Mouse (Mus musculus): ENCODE data around the gene Mtch1.
"Not testable (repeated sequence)": the region's sequence is repeated elsewhere in the genome, so short reads cannot be mapped to it uniquely, and the experiment has no call there.

Mtch1 gene

DNA sequence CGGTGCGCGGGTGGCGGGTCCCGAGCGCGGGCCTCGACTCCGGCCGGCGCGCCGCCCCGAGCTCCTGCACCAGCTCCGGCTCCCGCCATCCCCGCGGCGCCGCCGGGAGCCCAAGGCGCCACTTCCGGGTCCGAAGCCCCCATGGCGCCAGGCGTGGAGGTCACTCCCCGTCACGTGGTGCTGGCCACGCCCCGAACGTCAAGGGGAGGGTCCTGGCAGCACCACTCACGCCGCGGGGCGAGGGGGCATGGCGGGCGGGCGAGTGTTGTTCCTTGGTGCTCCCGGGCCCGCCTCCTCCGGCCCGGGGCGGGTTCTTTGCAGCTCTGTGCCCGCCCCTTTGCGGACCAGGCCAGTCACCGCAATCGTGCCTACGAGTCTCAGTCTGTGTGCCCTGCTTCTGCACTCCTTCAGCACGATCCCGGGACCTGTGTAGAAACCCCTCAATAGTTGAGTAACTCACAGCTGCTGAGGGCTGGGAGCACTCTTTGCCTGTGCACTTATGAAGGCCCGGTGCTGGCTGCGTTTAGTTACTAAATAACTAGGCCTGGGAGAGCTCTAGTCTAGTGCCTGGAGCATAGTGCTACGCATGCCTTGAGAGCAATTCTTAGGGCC is at the start of gene Mtch1:
Mtch1 (minus strand) TSS at position 290 of the 612 bp plus-strand sequence.
- DNase-seq (ENCODE audit: low read depth, low spot score) = peak; percentile 89

GRCm38 (mm10) chr17:29396821-29397242 is 49.1 kb upstream of the Mtch1 start:
- no peak for DNase-seq (ENCODE audit: low read depth, low spot score)

DNA sequence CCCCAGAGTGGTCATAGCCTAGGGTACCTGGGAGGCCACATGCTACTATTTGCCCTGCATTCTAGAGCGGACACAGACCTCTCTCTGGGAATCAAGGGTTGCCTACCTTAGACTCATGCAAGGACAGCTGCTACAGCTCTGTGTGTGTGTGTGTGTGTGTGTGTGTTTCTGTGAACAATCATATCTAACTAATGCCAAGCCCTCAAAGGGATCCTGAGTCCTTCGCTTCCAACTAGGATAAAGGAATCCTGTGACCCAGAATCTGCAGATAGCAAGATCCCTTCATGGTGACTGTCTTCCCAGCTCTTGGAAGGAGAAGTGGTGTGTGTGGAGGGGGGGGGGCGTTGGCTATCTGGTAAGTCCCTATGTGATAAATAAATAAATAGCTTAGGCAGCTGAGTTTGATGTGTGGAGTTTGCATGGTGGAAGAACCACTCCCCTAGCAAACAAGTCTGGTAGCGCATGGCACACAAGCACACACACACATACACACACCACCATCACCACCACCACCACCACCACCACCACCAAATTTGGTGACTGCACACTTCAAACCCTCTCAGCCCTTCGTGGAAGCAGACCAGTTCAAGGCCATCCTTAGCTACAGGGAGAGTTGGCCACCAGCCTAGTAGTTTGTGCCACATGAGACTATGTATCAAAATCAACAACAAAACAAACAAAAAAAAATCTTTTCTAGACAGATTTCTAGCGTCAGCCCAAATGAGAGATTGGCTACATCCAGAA is 48.5 kb upstream of the Mtch1 start:
- no peak for DNase-seq (ENCODE audit: low read depth, low spot score)

DNA sequence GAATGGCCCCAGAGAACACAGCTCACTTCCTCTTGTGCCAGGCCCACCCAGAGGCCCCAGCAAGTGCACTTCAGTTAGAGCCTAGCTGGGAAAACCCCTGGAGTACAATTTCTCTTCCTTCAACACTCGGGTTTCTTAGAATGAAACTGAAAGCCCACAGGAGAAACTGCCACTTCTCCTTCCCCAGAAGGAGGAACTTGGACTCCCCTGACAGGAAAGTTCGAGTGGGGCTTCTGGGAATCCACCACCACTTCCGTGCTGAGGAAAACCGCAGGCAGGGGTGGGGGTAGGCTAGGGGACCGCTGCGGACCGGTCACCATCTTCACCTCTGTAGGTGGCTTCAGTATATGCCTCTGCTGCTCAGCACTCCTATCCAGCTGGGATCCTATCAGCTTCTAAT is 47.6 kb upstream of the Mtch1 start:
- DNase-seq (ENCODE audit: low read depth, low spot score) = peak; percentile 29

- not testable (repeated sequence) for DNase-seq (ENCODE audit: low read depth, low spot score)
These were observed 47.0 kb upstream of the Mtch1 start for GRCm38 (mm10) chr17:29394761-29395160.

DNA sequence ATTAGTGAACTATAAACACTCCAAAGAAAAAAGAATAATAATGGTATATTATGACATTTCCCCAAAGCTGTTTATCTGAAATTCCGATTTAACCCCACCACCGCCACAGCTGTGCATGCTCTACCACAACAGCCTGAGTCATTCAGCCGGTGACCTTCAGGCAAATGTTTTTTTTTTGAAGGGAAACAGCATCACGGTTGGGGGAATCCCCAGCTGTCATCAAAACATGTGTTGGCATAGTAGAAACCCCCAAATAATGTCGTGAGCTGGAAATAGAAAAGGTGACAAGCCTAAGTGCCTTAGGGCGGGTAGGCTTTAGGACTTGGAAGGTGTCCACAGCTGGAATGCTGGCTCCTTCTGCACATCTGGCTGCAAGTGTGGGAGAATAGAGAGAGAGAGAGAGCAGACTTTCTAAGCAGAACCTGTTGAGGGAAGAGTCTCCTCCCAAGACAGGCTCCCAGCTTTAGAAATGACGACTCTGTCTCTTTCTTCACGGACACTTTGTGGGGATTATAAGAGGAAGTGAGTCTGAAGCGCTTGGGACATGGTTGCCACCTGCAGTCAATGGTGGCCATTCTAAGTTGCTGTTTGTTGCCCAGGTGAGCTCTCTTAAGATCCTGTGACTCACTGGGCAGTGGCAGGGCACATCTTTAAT is 46.5 kb upstream of the Mtch1 start:
- DNase-seq (ENCODE audit: low read depth, low spot score) = no peak

- DNase-seq (ENCODE audit: low read depth, low spot score) = no peak
These were observed 45.8 kb upstream of the Mtch1 start for GRCm38 (mm10) chr17:29393335-29394089.

GRCm38 (mm10) chr17:29391280-29391679 is 43.5 kb upstream of the Mtch1 start:
- DNase-seq (ENCODE audit: low read depth, low spot score) = no peak

DNA sequence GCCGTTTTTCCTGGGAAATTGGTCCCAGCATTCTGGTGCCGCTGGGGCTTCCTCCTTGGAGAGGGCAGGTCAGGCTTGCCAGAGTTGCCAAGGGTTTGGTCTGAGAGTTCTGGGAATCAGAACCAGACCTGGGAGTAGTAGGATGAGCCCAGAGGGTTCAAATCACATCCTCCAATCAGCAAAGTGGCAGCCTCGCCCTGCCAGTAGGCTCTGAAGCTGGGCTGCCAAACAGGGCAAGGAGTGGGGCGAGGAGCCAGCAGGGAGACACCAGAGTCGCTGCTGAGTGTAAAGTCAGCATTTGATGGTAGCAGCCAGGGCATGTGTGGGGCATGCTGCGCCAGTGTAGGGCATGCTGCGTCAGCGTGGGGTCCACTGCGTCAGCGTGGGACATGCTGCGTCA is 41.2 kb upstream of the Mtch1 start:
- no peak for DNase-seq (ENCODE audit: low read depth, low spot score)

GRCm38 (mm10) chr17:29385746-29386145 is 38.0 kb upstream of the Mtch1 start:
- DNase-seq (ENCODE audit: low read depth, low spot score) = no peak

- no peak for DNase-seq (ENCODE audit: low read depth, low spot score)
These were observed 37.2 kb upstream of the Mtch1 start for GRCm38 (mm10) chr17:29384850-29385438.

DNA sequence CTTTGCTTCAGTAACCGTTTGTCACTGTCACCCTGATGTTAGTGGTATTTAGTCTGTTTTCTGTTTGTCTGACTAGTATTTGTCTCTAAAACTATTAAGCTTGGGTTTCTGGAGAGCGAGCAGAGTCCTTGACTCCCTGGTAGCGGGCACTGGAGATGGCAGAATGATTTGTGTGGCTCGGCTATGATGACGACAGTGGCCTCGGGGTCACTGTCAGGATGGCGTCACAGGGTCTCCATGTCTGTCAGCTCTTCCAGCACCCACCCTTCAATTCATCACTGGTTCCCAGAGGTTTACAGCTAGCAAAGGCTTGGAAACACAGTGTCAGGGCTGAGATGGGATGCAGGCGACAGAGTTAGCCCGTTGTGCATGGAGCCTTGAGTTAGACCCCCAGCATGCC is 36.2 kb upstream of the Mtch1 start:
- no peak for DNase-seq (ENCODE audit: low read depth, low spot score)

DNA sequence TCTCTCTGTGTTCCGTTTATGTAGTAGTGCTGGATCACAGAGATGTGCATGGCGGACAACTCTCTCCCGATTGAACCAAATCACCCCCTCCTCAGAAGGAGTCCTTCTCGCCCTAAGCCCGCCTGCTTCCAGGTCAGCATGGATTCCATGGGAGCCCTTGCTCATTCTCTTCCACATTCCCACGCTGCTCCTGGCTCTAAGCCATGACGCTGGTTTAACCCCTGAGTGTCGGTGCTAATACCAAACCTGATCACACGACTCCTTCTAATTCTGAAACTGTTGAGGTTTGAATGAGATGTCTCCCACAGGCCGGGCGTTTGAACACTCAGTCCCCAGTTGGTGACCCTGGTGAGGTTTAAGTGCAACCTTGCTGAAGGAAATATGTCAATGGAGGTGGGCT is 34.7 kb upstream of the Mtch1 start:
- DNase-seq (ENCODE audit: low read depth, low spot score) = no peak

- no peak for DNase-seq (ENCODE audit: low read depth, low spot score)
These were observed 33.7 kb upstream of the Mtch1 start for GRCm38 (mm10) chr17:29381472-29381871.

DNA sequence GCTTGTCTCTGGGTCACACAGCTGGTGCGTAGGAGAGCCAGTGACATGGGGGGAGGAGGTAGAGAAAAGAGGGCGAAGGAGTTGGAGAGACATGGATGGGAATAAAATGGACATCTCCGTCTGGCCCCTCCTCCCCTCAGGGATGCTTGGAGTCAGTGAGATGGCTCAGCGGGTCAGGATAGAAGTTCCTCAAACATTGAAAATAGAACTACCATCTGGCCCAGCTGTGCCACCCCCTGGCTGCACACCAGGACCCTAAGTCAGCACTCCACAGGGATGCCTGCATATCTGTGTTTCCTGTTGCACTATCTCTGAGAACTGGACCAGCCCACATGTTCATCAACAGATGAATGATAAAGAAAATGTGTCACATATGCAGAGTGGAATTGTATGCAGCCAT is 32.5 kb upstream of the Mtch1 start:
- no peak for DNase-seq (ENCODE audit: low read depth, low spot score)

- DNase-seq (ENCODE audit: low read depth, low spot score) = no peak
These were observed 30.3 kb upstream of the Mtch1 start for GRCm38 (mm10) chr17:29378056-29378455.

DNA sequence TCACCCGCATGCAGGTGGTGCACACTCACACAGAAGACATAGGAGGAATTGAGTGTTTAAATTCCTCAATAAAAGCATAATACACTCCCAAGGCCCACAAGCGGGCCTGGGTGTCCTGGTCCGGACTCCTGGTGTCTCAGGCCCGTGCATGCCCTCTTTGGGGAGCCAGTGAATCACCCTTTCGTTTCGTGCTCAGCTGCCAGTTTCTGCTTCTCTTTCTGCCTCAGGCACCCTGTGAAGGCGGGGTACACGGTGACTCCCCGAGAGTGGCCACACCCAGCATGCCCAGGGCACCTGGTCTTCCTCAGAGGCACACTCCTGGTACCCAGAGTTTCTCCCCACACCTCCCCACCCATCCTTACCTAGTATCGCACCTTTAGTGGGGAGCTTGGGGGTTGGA is 28.1 kb upstream of the Mtch1 start:
- no peak for DNase-seq (ENCODE audit: low read depth, low spot score)

GRCm38 (mm10) chr17:29370984-29371723 is 23.4 kb upstream of the Mtch1 start:
- DNase-seq (ENCODE audit: low read depth, low spot score) = peak; percentile 71

DNA sequence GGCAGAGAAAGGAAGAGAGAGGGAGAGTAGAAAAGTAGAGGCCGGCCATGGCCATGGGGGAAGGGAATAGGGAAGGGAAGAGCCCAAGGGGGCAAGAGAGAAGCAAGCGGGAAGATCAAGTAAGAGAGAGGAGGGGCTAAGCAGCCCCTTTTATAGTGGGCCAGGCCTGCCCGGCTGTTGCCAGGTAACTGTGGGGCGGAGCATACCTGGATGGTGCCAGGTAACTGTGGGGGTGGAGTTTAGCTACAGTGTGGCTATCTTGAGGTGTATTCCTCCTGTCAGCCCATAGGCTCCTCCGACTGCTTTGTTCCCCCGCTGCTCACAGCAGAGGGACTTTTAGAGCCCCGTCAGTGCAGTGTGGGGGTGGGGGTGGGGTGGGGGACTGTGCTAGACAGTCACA is 21.0 kb upstream of the Mtch1 start:
- DNase-seq (ENCODE audit: low read depth, low spot score) = no peak

GRCm38 (mm10) chr17:29365105-29365621 is 17.4 kb upstream of the Mtch1 start:
- DNase-seq (ENCODE audit: low read depth, low spot score) = no peak

DNA sequence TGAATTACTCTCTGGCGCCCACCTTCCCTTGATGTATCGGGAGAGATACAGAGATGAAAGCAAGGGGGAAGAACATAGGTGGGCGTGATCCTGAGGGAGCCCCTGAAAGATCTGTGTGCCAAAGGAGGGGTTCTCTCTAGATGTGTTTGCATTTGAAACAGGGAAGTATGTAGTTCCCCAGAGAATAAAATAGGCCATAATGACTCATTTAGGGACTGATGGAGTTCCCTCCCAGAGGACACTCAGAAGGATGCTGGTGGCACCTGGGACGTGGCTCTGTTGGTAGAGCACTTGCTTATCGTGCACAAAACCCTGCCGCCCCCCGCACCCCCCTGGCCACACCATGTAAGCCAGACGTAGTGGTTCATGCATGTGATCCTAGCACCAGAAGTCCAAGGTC is 15.4 kb upstream of the Mtch1 start:
- DNase-seq (ENCODE audit: low read depth, low spot score) = no peak

Measured in telencephalon, adult 2 months (tissue).